Mouse (Mus musculus): ENCODE measurements around the gene Tob1. TPM values are rescaled to one million over a fixed set of nuclear protein-coding genes. Genes with fewer than 3 reads are reported as not detected.

The Tob1 gene
- 46.0 and 49.9 TPM in 2 replicates for polyA plus RNA-seq (2015; fragmentation: Nextera tagmentation; extraction: Ambion mirVana)

GRCm38 (mm10) chr11:94211124-94211603 is at the start of gene Tob1:
Gene Tob1 (plus strand): TSS chr11:94211454.
- H3K4me3 ChIP-seq (replicated peaks): peak within 1 kb of the TSS; percentile 94
- H3K4me2 ChIP-seq (replicated peaks): peak within 1 kb of the TSS; percentile 97
- 0% methylated on average over 43 of the region's 55 CpGs for WGBS
- no peaks in the 10 kb centered on the region for H3K9me3 ChIP-seq
- H3K27me3 ChIP-seq (replicated peaks): no peaks in the 10 kb centered on the region
- H3K9ac ChIP-seq: peak within 1 kb of the TSS; percentile 96
- H3K4me1 ChIP-seq (replicated peaks): 0 out of 2 replicates have a peak, but pooled peaks cover 3% of the 10 kb centered on the region
- peaks cover 10% of the 10 kb centered on the region; the same call in 1 of the 2 replicates for H3K36me3 ChIP-seq
- peak; percentile 95 for ATAC-seq
- H3K27ac ChIP-seq: peak within 1 kb of the TSS; percentile 98

GRCm38 (mm10) chr11:94161867-94162581 is 49.2 kb upstream of the Tob1 start:
- Histone ChIP-seq H3K9ac (no peak overlapping the region), H3K36me3 (no peaks in the 10 kb centered on the region), H3K27me3 (replicated peaks) (no peaks in the 10 kb centered on the region), H3K4me2 (replicated peaks) (peak overlapping the region; percentile 51; the same call in 1 of the 2 replicates), H3K9me3 (no peaks in the 10 kb centered on the region), H3K4me1 (replicated peaks) (peaks cover 36% of the 10 kb centered on the region), H3K4me3 (replicated peaks) (no peak overlapping the region), H3K27ac (peak overlapping the region; percentile 89)
- no peak for ATAC-seq
- WGBS: 83% methylated on average over 11 of the region's 11 CpGs

GRCm38 (mm10) chr11:94163005-94163767 is 48.1 kb upstream of the Tob1 start:
- Histone ChIP-seq H3K4me2 (replicated peaks) (no peak overlapping the region), H3K27ac (no peak overlapping the region), H3K4me1 (replicated peaks) (peaks cover 36% of the 10 kb centered on the region), H3K36me3 (no peaks in the 10 kb centered on the region), H3K9me3 (no peaks in the 10 kb centered on the region), H3K27me3 (replicated peaks) (no peaks in the 10 kb centered on the region), H3K4me3 (replicated peaks) (no peak overlapping the region), H3K9ac (no peak overlapping the region)
- ATAC-seq: no peak
- 67% methylated on average over 9 of the region's 9 CpGs for WGBS

GRCm38 (mm10) chr11:94165745-94166144 is 45.5 kb upstream of the Tob1 start:
- H3K4me3 ChIP-seq (replicated peaks): no peak overlapping the region
- H3K4me1 ChIP-seq (replicated peaks): peaks cover 11% of the 10 kb centered on the region
- 68% methylated on average over 4 of the region's 4 CpGs for WGBS
- H3K4me2 ChIP-seq (replicated peaks): no peak overlapping the region
- H3K9ac ChIP-seq: no peak overlapping the region
- no peak for ATAC-seq
- H3K27me3 ChIP-seq (replicated peaks): no peaks in the 10 kb centered on the region
- no peaks in the 10 kb centered on the region for H3K9me3 ChIP-seq
- H3K27ac ChIP-seq: no peak overlapping the region
- no peaks in the 10 kb centered on the region for H3K36me3 ChIP-seq

GRCm38 (mm10) chr11:94168238-94168637 is 43.0 kb upstream of the Tob1 start:
- ATAC-seq: no peak
- 59% methylated on average over 5 of the region's 5 CpGs for WGBS
- Histone ChIP-seq H3K4me3 (replicated peaks) (no peak overlapping the region), H3K9ac (no peak overlapping the region), H3K4me1 (replicated peaks) (peaks cover 8% of the 10 kb centered on the region; the same call in 1 of the 2 replicates), H3K27me3 (replicated peaks) (no peaks in the 10 kb centered on the region), H3K4me2 (replicated peaks) (no peak overlapping the region), H3K36me3 (no peaks in the 10 kb centered on the region), H3K9me3 (no peaks in the 10 kb centered on the region), H3K27ac (no peak overlapping the region)

GRCm38 (mm10) chr11:94169596-94169995 is 41.7 kb upstream of the Tob1 start:
- WGBS: 66% methylated on average over 5 of the region's 5 CpGs
- H3K36me3 ChIP-seq: no peaks in the 10 kb centered on the region
- ATAC-seq: no peak
- no peak overlapping the region for H3K9ac ChIP-seq
- no peaks in the 10 kb centered on the region for H3K27me3 ChIP-seq (replicated peaks)
- H3K4me1 ChIP-seq (replicated peaks): 0 out of 2 replicates have a peak, but pooled peaks cover 8% of the 10 kb centered on the region
- no peak overlapping the region for H3K27ac ChIP-seq
- H3K4me3 ChIP-seq (replicated peaks): no peak overlapping the region
- no peak overlapping the region for H3K4me2 ChIP-seq (replicated peaks)
- H3K9me3 ChIP-seq: no peaks in the 10 kb centered on the region

- Histone ChIP-seq H3K27ac (no peak overlapping the region), H3K9ac (no peak overlapping the region), H3K4me2 (replicated peaks) (no peak overlapping the region), H3K27me3 (replicated peaks) (no peaks in the 10 kb centered on the region), H3K9me3 (no peaks in the 10 kb centered on the region), H3K4me1 (replicated peaks) (peaks cover 16% of the 10 kb centered on the region), H3K4me3 (replicated peaks) (no peak overlapping the region), H3K36me3 (no peaks in the 10 kb centered on the region)
- 86% methylated on average over 5 of the region's 5 CpGs for WGBS
- ATAC-seq: no peak
Observed at GRCm38 (mm10) chr11:94171691-94172090, 39.6 kb upstream of the Tob1 start.

- ATAC-seq: peak; percentile 83
- no peak overlapping the region for H3K4me2 ChIP-seq (replicated peaks)
- WGBS: 59% methylated on average over 9 of the region's 9 CpGs
- no peak overlapping the region for H3K4me3 ChIP-seq (replicated peaks)
- no peaks in the 10 kb centered on the region for H3K27me3 ChIP-seq (replicated peaks)
- no peaks in the 10 kb centered on the region for H3K36me3 ChIP-seq
- H3K27ac ChIP-seq: no peak overlapping the region
- peaks cover 16% of the 10 kb centered on the region for H3K4me1 ChIP-seq (replicated peaks)
- H3K9ac ChIP-seq: no peak overlapping the region
- no peaks in the 10 kb centered on the region for H3K9me3 ChIP-seq
Observed at GRCm38 (mm10) chr11:94172186-94172585, 39.1 kb upstream of the Tob1 start.

GRCm38 (mm10) chr11:94173726-94174146 is 37.5 kb upstream of the Tob1 start:
- H3K9ac ChIP-seq: no peak overlapping the region
- no peak for ATAC-seq
- no peaks in the 10 kb centered on the region for H3K9me3 ChIP-seq

GRCm38 (mm10) chr11:94175288-94175687 is 36.0 kb upstream of the Tob1 start:
- H3K9ac ChIP-seq: no peak overlapping the region
- peak; percentile 35 for ATAC-seq
- H3K27me3 ChIP-seq (replicated peaks): no peaks in the 10 kb centered on the region
- no peaks in the 10 kb centered on the region for H3K36me3 ChIP-seq
- H3K4me2 ChIP-seq (replicated peaks): no peak overlapping the region
- WGBS: 62% methylated on average over 7 of the region's 7 CpGs
- peaks cover 16% of the 10 kb centered on the region for H3K4me1 ChIP-seq (replicated peaks)
- H3K4me3 ChIP-seq (replicated peaks): no peak overlapping the region
- H3K9me3 ChIP-seq: no peaks in the 10 kb centered on the region
- peak overlapping the region; percentile 34; the same call in 1 of the 2 replicates for H3K27ac ChIP-seq

More at GRCm38 (mm10) chr11:94173726-94174146, 37.5 kb upstream of the Tob1 start:
- H3K4me1 ChIP-seq (replicated peaks): peaks cover 16% of the 10 kb centered on the region
- no peaks in the 10 kb centered on the region for H3K36me3 ChIP-seq
- H3K4me3 ChIP-seq (replicated peaks): no peak overlapping the region
- H3K4me2 ChIP-seq (replicated peaks): no peak overlapping the region
- H3K27me3 ChIP-seq (replicated peaks): no peaks in the 10 kb centered on the region
- H3K27ac ChIP-seq: no peak overlapping the region
- 28% methylated on average over 4 of the region's 4 CpGs for WGBS

- Histone ChIP-seq H3K27ac (peak overlapping the region; percentile 34; the same call in 1 of the 2 replicates), H3K4me1 (replicated peaks) (peaks cover 16% of the 10 kb centered on the region), H3K9ac (no peak overlapping the region), H3K4me3 (replicated peaks) (no peak overlapping the region), H3K36me3 (no peaks in the 10 kb centered on the region), H3K4me2 (replicated peaks) (no peak overlapping the region), H3K27me3 (replicated peaks) (no peaks in the 10 kb centered on the region), H3K9me3 (no peaks in the 10 kb centered on the region)
- whole genome bisulfite sequencing: 50% methylated on average over 8 of the region's 8 CpGs
- ATAC-seq: peak; percentile 50
Observed at GRCm38 (mm10) chr11:94175694-94176093, 35.6 kb upstream of the Tob1 start.

GRCm38 (mm10) chr11:94177841-94178585 is 33.2 kb upstream of the Tob1 start:
- no peak overlapping the region for H3K4me3 ChIP-seq (replicated peaks)
- WGBS: 74% methylated on average over 15 of the region's 15 CpGs

More at GRCm38 (mm10) chr11:94177841-94178585, 33.2 kb upstream of the Tob1 start:
- Histone ChIP-seq H3K27ac (no peak overlapping the region), H3K9me3 (no peaks in the 10 kb centered on the region), H3K36me3 (no peaks in the 10 kb centered on the region), H3K4me1 (replicated peaks) (peaks cover 9% of the 10 kb centered on the region), H3K27me3 (replicated peaks) (no peaks in the 10 kb centered on the region), H3K9ac (no peak overlapping the region), H3K4me2 (replicated peaks) (no peak overlapping the region)
- no peak for ATAC-seq
